Mouse (Mus musculus): ENCODE data around the gene Cx3cl1. TPM values are rescaled to one million over a fixed set of nuclear protein-coding genes. Genes with fewer than 3 reads are reported as not detected.

Cx3cl1 gene
- polyA plus RNA-seq (2011; ENCODE audit: insufficient read length, low read depth, missing spikeins): 30.9 and 34.7 TPM in 2 replicates

GRCm38 (mm10) chr8:94771941-94772670 lies at the start of gene Cx3cl1:
Gene Cx3cl1 (plus strand): TSS chr8:94772009.
- Histone ChIP-seq H3K4me3 (ENCODE audit: insufficient read depth, low read length) (peak within 1 kb of the TSS; percentile 59), H3K4me1 (ENCODE audit: control insufficient read depth, insufficient read depth, low read length) (peaks cover 12% of the 10 kb centered on the region), H3K27ac (ENCODE audit: insufficient read depth, low read length) (no peak within 1 kb of the TSS)
- no peak for TF ChIP-seq CTCF (IDR thresholded peaks at IDR 0.05; ENCODE audit: borderline replicate concordance, insufficient read depth, low read length)
- peak; percentile 97 for TF ChIP-seq POLR2A (IDR thresholded peaks at IDR 0.05; ENCODE audit: low read depth, low read length)

GRCm38 (mm10) chr8:94725998-94726397 lies 45.8 kb upstream of the Cx3cl1 start:
- no peaks in the 10 kb centered on the region for H3K4me1 ChIP-seq (ENCODE audit: control insufficient read depth, insufficient read depth, low read length)
- no peak for TF ChIP-seq CTCF (IDR thresholded peaks at IDR 0.05; ENCODE audit: borderline replicate concordance, insufficient read depth, low read length)
- TF ChIP-seq POLR2A (IDR thresholded peaks at IDR 0.05; ENCODE audit: low read depth, low read length): no peak
- no peak overlapping the region for H3K27ac ChIP-seq (ENCODE audit: insufficient read depth, low read length)
- no peak overlapping the region for H3K4me3 ChIP-seq (ENCODE audit: insufficient read depth, low read length)

- Histone ChIP-seq H3K27ac (ENCODE audit: insufficient read depth, low read length) (no peak overlapping the region), H3K4me1 (ENCODE audit: control insufficient read depth, insufficient read depth, low read length) (no peaks in the 10 kb centered on the region), H3K4me3 (ENCODE audit: insufficient read depth, low read length) (no peak overlapping the region)
- TF ChIP-seq CTCF (IDR thresholded peaks at IDR 0.05; ENCODE audit: borderline replicate concordance, insufficient read depth, low read length) (no peak), POLR2A (IDR thresholded peaks at IDR 0.05; ENCODE audit: low read depth, low read length) (no peak)
Measured at GRCm38 (mm10) chr8:94729301-94729700, 42.5 kb upstream of the Cx3cl1 start.

GRCm38 (mm10) chr8:94733821-94734465 lies 37.9 kb upstream of the Cx3cl1 start:
- Histone ChIP-seq H3K4me1 (ENCODE audit: control insufficient read depth, insufficient read depth, low read length) (no peaks in the 10 kb centered on the region), H3K27ac (ENCODE audit: insufficient read depth, low read length) (no peak overlapping the region), H3K4me3 (ENCODE audit: insufficient read depth, low read length) (no peak overlapping the region)
- no peak for TF ChIP-seq CTCF (IDR thresholded peaks at IDR 0.05; ENCODE audit: borderline replicate concordance, insufficient read depth, low read length)
- TF ChIP-seq POLR2A (IDR thresholded peaks at IDR 0.05; ENCODE audit: low read depth, low read length): no peak

GRCm38 (mm10) chr8:94734735-94735350 lies 37.0 kb upstream of the Cx3cl1 start:
- Histone ChIP-seq H3K4me1 (ENCODE audit: control insufficient read depth, insufficient read depth, low read length) (no peaks in the 10 kb centered on the region), H3K27ac (ENCODE audit: insufficient read depth, low read length) (peak overlapping the region; percentile 2; the same call in 1 of the 2 replicates), H3K4me3 (ENCODE audit: insufficient read depth, low read length) (no peak overlapping the region)
- no peak for TF ChIP-seq POLR2A (IDR thresholded peaks at IDR 0.05; ENCODE audit: low read depth, low read length)
- no peak for TF ChIP-seq CTCF (IDR thresholded peaks at IDR 0.05; ENCODE audit: borderline replicate concordance, insufficient read depth, low read length)

- Histone ChIP-seq H3K4me3 (ENCODE audit: insufficient read depth, low read length) (no peak overlapping the region), H3K4me1 (ENCODE audit: control insufficient read depth, insufficient read depth, low read length) (no peaks in the 10 kb centered on the region), H3K27ac (ENCODE audit: insufficient read depth, low read length) (no peak overlapping the region)
- no peak; the same call in 1 of the 2 replicates for TF ChIP-seq POLR2A (IDR thresholded peaks at IDR 0.05; ENCODE audit: low read depth, low read length)
Measured at GRCm38 (mm10) chr8:94735426-94736094, 36.2 kb upstream of the Cx3cl1 start.

GRCm38 (mm10) chr8:94739829-94740228 lies 32.0 kb upstream of the Cx3cl1 start:
- TF ChIP-seq POLR2A (IDR thresholded peaks at IDR 0.05; ENCODE audit: low read depth, low read length): no peak
- no peak for TF ChIP-seq CTCF (IDR thresholded peaks at IDR 0.05; ENCODE audit: borderline replicate concordance, insufficient read depth, low read length)
- H3K27ac ChIP-seq (ENCODE audit: insufficient read depth, low read length): no peak overlapping the region
- no peak overlapping the region for H3K4me3 ChIP-seq (ENCODE audit: insufficient read depth, low read length)
- H3K4me1 ChIP-seq (ENCODE audit: control insufficient read depth, insufficient read depth, low read length): no peaks in the 10 kb centered on the region

GRCm38 (mm10) chr8:94740591-94740990 lies 31.2 kb upstream of the Cx3cl1 start:
- H3K27ac ChIP-seq (ENCODE audit: insufficient read depth, low read length): no peak overlapping the region
- H3K4me3 ChIP-seq (ENCODE audit: insufficient read depth, low read length): no peak overlapping the region
- H3K4me1 ChIP-seq (ENCODE audit: control insufficient read depth, insufficient read depth, low read length): no peaks in the 10 kb centered on the region
- TF ChIP-seq POLR2A (IDR thresholded peaks at IDR 0.05; ENCODE audit: low read depth, low read length) (no peak), CTCF (IDR thresholded peaks at IDR 0.05; ENCODE audit: borderline replicate concordance, insufficient read depth, low read length) (no peak)

- no peaks in the 10 kb centered on the region for H3K4me1 ChIP-seq (ENCODE audit: control insufficient read depth, insufficient read depth, low read length)
- no peak overlapping the region for H3K27ac ChIP-seq (ENCODE audit: insufficient read depth, low read length)
- TF ChIP-seq POLR2A (IDR thresholded peaks at IDR 0.05; ENCODE audit: low read depth, low read length): no peak
- TF ChIP-seq CTCF (IDR thresholded peaks at IDR 0.05; ENCODE audit: borderline replicate concordance, insufficient read depth, low read length): no peak
- no peak overlapping the region for H3K4me3 ChIP-seq (ENCODE audit: insufficient read depth, low read length)
Measured at GRCm38 (mm10) chr8:94741726-94742125, 30.1 kb upstream of the Cx3cl1 start.
